Mouse (Mus musculus): ENCODE data around the gene P2rx4. TPM values are rescaled to one million over a fixed set of nuclear protein-coding genes. Genes with fewer than 3 reads are reported as not detected.

Gene P2rx4
- total RNA-seq, 2 experiments from 2014 or later, result 17.3 to 17.6 TPM

DNA sequence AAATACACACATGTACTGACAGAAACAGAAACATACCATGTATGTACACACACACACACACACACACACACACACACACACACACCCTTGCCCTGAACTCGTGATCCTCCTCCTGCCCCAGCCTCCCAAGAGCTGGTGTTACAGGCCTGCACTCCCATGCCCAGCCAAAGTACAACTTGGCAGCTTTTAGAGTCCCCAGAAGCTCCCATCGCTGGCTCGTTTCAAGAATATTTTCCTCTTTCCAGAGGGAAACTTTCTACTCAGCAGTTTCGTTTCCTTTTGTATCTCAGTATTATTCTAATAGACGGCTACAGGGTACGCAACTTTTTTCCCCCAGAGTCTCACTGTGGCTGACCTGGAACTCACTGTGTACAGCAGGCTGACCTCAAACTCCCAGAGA, 5.2 kb upstream of the P2rx4 start:
- intact Hi-C loops (cut with DNase I), result no loop called here
- no peak for DNase-seq

DNA sequence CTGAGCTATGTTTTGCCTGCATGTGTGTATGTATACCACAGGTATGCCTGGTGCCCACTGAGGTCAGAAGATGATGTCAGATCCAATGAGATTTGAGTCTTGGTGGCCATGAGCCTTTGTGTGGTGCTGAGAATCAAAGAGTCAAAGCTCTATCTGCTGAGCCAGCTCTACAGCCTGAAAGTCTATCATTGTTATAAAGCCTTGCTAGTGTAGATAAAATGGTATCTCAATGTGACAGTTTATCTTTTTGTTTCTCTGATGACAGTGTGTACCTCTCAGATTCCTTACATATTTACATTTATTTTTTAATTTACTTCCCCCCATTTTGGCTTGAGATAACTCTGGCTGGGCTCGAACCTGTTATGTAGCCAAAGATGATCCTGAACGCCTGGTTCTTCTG, 3.8 kb upstream of the P2rx4 start:
- no peak for DNase-seq
- intact Hi-C loops (cut with DNase I), result no loop called here

DNA sequence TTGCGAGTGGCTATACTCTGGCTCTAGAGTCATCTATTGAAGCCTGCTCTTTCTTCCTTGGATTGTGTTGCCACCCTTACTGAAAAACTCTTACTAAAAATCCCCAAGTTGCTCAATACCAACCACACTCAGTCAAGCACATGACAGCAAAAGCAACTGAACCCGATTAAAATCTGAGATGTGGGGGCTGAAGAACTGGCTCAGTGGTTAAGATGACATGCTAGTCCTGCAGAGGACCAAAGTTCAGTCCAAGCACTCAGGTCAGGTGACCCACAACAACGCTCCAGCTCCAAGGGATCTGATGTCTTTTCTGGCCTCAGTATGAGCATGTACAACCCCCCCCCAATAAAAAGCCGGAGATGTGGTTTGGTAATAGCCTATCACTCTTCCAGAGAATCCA, 2.8 kb upstream of the P2rx4 start:
- DNase-seq, result no peak

DNA sequence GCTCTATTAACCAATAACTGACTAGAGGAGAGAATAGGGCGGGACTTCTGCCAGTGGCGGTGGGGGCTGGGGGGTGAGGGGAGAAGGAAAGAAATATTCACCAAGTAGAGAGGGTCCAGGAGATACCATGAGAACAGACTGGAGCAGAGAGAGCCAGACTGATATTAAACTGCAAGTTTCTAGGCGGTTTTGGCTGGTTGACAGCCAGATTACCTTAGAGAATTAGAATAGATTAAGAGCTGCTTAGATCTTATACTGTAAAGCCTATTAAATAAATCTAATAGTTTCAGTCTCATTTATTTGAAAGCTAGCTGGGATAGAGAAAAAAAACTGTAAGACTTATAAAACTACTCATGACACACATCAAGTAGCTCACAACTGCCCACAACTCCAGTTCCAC, 2.2 kb upstream of the P2rx4 start:
- DNase-seq, result no peak
- intact Hi-C loops (cut with DNase I), result no loop called here

More for the DNA sequence above, 2.8 kb upstream of the P2rx4 start:
- intact Hi-C loops (cut with DNase I), result no loop called here

DNA sequence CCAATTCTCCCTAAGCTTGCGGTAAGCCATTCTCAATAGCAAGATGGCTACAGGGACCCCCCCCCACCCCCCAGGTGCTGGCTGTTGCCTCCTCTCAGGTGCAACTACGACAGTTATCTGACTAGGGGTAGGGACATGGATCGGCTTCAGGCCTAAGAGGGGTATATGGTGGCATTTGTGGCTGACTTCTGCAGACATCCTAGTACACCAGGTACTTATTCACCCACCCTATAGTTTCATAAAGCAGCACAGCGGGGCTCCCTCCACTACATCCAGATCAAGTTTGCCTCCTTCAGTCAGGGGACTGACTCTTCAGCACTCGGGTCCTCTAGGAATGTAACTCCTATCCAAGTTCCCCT, 448 bp upstream of the P2rx4 start:
- intact Hi-C loops (cut with DNase I), result no loop called here
- DNase-seq, result no peak

DNA sequence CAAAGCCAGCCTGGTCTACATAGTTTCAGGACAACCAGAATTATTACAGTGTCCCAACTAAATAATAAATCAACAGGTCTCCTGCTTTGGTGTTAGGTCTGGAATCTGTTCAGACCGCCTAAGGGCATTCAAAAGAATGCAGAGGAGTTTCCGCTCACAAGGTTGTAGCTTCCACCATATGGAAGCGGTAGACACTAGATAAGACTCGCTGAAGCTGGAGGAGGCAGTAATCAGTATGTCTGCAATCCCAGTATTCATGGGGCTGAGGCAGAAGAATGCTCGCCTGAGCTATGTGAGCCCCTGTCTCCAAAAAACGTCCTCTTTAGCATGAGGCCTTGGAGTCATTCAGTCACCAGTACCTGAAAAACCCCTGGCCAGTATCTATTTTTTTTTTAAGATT, 1.5 kb downstream of the P2rx4 start:
- no peak for DNase-seq
- intact Hi-C loops (cut with DNase I), result no loop called here

DNA sequence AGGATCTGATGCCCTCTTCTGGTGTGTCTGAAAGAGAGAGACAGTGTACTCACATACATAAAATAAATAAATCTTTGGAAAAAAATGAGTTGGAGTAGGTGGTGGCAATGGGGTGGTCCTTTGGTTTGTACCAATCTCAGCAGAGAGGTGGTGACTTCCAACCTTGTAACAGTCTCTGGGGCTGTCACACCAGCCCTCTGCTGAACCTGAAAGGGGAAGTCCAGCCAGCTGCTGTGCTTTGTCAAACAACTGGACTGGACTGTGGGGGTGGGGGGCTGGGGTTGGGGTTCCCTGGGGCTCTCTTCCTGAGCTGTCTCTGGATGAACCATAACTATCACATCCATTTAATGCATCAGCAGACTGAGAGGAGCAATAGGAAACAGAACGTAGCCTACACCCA, 8.4 kb downstream of the P2rx4 start:
- intact Hi-C loops (cut with DNase I), result loop anchor here (5.0 kb wide), 1 partner anchor 283 kb away; no protein-coding TSS in a partner anchor
- DNase-seq, result no peak

DNA sequence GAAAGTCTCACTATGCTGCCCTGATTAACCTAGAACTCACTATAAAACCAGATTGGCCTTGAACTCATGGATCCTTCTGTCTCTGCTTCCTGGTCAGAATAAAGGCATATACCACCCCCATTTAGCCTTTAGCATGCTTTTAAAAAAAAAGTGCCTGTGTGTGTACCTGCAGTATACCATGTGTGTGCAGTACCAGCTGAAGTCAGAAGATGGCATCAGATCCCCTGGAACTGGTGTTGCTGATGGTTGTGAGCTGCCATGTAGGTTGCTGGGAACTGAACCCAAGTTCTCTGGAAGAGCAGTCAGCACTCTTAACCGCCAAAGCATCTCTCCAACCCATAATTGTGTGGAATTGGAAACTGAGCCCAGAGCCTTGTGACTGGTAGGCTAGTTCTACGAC, 9.4 kb downstream of the P2rx4 start:
- intact Hi-C loops (cut with DNase I), result loop anchor here (5.0 kb wide), 1 partner anchor 284 kb away; no protein-coding TSS in a partner anchor
- no peak for DNase-seq

DNA sequence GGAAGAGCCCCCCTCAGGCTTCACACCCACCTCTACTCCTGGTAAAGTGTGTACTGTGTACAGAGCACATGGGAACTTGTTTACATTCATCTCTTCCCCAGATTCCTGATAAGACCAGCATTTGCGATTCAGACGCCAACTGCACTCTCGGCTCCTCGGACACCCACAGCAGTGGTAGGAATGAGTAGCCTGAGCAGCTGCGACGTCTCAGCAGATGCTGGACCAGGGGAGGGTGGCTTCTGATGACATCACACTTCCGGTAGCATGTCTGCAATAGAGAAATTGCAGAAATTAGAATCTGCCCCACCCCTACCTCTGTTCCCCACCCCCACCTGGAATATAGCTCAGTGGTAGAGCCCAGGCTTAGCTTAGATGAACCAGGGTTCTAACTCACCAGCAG, 11.1 kb downstream of the P2rx4 start:
- no peak for DNase-seq
- intact Hi-C loops (cut with DNase I), result loop anchor here (5.0 kb wide), 1 partner anchor 286 kb away; no protein-coding TSS in a partner anchor

DNA sequence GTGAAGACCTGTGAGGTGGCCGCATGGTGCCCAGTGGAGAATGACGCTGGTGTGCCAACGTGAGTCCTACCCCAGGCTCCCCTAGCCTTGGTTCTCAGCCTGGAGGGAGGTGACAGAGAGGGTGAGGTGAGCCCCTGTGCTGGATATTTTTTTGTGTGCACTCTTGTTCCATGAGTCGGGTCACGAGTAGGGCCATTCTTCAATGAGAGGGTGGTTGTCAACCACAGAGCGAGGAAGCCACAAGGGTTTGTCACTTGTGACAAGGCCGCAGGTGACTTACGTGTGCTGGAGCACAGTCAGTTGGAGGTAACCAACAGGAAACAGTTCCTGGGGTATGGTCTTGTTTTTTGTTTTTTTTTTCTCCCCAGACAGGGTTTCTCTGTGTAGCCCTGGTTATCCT, 11.8 kb downstream of the P2rx4 start:
- no peak for DNase-seq
- intact Hi-C loops (cut with DNase I), result loop anchor here (5.0 kb wide), 1 partner anchor 287 kb away; no protein-coding TSS in a partner anchor

DNA sequence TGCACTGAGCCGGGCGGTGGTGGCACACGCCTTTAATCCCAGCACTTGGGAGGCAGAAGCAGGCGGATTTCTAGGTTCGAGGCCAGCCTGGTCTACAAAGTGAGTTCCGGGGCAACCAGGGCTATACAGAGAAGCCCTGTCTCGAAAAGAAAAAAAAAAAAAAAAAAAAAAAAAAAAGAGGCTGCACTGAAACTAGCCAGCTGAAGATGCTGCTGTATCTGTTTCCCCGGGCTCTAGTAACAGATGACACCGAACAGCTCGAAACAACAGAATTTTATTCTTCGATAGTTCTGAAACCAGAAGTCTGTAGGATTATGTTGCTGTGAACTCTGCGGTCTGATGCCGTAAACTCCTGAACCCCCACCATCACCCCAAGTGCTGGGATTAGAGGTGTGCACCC, 18.1 kb downstream of the P2rx4 start:
- DNase-seq, result no peak
- intact Hi-C loops (cut with DNase I), result loop anchor here (5.0 to 10.0 kb wide), 2 partner anchors 303 to 321 kb away; partner anchors contain the start of gene Anapc7

DNA sequence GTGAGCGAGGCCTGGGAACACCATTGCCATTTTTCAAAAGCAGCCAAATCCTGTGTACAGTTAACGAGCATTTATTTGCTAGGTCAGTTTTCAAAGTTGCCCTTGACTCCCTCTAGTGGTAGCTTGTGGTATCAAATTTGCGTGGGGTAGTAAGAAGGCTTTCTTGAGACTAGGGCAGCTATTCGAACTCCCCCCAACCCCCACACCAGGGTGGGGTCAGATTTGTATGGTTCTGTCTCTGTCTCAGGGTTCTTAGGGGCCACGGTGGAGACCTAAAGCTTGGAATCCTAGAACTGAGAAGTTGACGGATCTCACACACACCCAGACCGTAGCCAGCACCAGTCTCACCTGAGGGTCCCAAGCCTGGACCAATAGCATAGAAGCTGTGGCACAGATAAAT, 18.7 kb downstream of the P2rx4 start:
- peak; percentile 80 to 87 for DNase-seq
- intact Hi-C loops (cut with DNase I), result loop anchor here (5.0 to 10.0 kb wide), 2 partner anchors 304 to 321 kb away; partner anchors contain the start of gene Anapc7

DNA sequence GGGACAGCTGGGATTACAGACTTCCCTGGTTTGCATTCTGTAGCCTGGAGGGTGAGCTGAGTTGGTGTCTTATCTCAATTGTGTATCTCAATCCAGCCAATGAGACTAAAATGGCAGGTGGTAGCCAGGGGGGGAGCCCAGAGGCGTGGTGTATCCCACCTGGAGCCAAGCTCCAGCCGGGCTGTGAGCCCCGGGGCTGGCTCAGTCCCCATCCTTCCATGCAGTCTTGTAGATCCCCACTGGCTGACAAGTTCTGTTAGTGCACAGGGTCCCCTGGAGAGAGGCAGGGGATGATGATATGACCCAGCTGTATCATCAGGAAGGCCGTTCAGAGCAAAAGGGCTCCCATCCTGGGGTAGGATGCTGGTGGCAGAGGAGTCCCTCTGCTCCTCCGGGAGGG, 19.3 kb downstream of the P2rx4 start:
- no peak for DNase-seq
- intact Hi-C loops (cut with DNase I), result loop anchor here (5.0 to 10.0 kb wide), 2 partner anchors 304 to 322 kb away; partner anchors contain the start of gene Anapc7

DNA sequence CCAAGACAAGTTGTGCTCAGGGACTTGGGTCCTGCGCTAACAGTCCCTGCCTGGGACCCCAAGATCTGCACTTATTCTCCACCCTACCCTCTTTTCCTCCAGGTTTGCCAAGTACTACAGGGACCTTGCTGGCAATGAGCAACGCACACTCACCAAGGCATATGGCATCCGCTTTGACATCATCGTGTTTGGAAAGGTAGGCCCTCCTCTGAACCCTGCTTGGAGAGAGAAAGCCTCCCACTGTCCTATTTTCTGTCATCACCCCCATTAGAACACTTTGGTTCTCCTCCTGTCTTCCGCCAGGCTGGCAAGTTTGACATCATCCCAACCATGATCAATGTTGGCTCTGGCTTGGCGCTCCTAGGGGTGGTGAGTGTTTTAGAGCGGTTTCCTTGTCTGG, 19.8 kb downstream of the P2rx4 start:
- intact Hi-C loops (cut with DNase I), result loop anchor here (5.0 to 10.0 kb wide), 2 partner anchors 305 to 322 kb away; partner anchors contain the start of gene Anapc7
- DNase-seq, result no peak

DNA sequence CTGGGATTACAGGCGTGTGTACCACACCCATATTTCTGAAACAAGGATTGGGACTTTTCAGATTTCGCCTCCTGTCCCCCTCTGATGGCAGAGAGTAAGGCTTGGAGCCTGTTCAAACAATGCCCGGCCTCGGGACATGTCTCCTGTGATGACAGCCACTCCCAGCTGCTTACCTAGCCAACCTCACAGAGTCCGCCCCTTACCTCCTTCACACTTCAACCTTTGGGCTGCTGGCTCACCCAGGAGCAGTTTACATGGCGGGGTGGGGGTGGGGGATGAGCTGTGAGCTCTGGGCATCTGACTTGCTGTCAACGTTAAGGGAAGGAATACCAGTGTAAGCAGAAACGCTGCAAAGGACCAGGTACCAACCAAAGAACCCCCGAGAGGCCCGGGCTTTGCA, 23.4 kb downstream of the P2rx4 start:
- DNase-seq, result no peak
- intact Hi-C loops (cut with DNase I), result no loop called here

DNA sequence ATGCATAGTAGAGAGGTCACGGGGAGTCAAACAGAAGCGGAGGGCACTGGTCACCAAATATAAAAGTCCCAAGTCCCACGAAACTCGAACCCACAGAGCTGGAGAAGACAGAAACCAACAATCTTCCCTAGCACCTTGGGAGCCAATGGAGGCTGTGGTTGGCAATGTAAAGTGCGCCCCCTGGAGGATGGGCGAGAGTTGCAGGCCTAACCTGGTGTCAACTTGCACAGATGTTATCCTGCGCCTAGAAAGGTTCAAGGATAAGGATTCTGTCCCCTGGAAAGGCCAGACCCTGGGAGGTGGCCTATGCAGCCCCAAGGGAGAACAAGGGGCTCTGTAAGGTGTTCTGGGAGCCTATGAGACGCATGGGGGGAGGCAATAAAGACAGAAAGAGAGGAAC, 24.0 kb downstream of the P2rx4 start:
- intact Hi-C loops (cut with DNase I), result no loop called here
- peak; percentile 56 to 80 for DNase-seq

DNA sequence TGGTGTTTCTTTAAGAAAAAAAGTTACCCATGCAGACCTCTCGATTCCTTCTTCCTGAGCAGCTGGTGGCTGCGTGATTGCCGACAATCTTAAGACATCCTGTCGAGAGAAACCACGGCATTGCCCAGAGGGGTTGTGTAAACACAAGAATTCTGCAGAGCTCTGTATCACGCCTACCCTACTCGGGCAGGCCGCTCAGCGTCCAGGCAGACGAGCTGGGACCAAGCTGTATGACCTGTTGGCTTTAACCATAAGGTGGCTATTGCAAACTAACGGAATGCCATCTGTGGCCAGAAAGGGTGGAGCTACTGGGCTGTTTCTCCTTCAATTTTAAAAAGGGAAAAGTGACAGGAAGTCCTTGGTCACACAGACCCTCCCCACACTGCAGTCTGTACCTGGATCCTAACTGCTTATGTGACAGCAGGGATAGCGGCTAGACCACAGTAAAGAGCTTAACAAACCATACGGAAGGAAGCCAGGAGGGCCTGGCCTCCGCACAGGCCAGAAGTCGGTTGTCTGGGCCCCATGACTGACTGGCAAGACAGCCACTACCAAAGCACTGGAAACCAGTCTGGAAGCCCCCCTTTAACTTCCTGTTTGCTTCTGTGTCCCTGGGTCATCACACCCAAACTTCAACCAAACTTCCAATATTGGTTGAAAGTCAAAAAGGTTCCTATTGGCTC, 24.8 kb downstream of the P2rx4 start:
- DNase-seq, result peak; percentile 44 to 61
- intact Hi-C loops (cut with DNase I), result no loop called here

DNA sequence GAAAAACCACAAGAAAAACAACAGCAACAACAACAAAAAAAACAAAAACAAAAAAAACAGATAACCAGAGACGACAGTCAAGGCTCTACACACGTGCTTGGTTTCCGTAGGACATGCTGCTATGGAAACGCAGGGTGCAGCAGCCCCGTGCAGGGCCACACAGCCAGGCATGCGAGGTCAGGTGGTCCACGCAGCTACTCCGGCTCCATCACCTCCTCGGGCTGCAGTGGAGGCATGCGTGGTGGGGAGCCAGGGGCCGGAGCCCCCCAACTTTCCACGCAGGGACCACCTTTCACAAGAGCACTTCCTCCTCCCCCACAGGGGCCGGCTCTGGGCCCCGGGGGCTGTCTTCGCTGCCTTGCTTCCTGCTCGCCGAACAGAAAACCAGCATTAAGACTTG, 26.5 kb downstream of the P2rx4 start:
- intact Hi-C loops (cut with DNase I), result no loop called here
- no peak for DNase-seq

DNA sequence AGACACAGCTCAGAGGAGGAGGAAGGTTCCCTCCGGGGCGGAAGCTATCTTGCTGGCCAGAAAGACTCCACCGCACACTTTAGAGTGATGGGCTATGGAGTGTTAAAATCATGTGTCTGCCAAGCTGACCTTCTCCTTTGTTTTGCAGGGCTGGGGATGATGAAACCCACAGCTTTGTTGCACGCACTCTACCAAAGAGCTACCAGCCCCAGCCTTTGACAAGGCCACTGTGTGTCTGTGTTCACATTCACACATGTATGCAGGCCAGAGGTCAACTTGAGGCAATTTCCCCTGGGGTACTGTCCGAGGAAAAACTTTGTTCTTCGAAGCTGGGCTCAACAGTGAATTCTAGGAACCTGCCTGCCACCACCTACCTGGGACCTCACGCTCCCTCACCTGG, 28.5 kb downstream of the P2rx4 start:
- DNase-seq, result no peak
- intact Hi-C loops (cut with DNase I), result no loop called here

DNA sequence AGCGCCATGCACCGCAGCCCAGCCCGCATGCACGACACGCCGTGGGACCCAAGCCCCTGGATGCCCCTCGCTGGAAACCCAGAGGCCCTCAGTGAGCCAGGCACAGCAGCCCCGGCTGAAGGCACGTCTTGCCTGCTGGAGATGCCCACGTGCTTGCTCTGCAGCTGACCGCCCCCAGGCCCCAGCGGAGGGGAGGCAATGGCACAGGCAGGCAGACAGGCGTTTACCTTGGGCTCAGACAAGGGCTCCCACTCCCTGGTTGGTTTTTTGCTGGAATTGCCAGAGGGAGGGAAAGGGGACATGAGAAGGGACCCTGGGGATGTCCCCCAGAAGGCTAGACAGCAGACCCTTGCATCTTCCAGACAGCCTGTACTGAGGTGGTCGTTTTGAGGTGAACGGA, 29.4 kb downstream of the P2rx4 start:
- no peak for DNase-seq
- intact Hi-C loops (cut with DNase I), result no loop called here

DNA sequence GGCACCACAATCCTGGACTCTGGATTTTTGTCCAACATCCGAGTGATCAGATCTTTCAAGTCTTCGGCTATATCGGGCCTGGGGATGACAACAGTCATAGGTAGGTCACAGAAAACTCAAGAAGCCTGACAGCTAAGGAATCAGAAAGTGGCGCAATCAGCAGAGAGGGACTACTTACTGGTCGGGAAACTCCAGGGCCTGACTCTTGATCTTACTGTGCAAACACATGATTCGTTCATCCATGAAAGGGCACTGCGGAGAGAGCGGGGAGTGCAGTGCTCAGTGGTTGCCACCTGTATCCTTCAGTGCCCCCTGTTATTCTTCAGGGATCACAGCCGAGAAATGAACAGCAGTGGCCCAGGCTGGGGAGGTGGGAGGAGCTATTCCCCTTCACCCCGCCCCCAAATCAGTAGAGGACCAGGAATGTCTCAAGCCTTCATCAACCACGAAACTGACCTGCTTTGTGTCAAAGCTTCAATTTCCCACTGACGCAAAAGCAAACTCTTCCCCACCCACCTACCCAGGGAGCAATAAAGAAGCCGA, 36.6 kb downstream of the P2rx4 start:
- intact Hi-C loops (cut with DNase I), result no loop called here
- no peak for DNase-seq

DNA sequence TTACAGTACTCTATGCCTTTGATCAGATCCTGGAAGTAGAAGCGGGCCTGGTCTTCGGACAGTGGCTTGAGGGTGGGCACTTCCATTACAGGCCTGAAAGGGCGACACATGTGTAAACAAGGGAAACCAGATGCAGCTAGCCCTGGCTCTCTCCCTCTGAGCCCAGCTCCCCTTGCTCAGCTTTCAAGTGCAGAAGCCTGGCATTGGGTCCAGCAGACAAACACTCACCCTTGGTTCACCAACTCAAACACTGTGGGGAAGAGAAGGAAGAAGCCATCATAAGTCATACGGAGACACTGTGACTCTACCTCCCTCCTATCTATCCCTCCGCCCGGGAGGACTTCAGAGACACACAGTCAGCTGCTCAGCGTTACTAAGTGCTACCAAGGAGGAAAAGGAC, 40.6 kb downstream of the P2rx4 start:
- no peak for DNase-seq
- intact Hi-C loops (cut with DNase I), result no loop called here

All from heart, postnatal 10 days (tissue).